In genomic region chr9:46647238-46647922, GRCm38 (mm10) we compare ENCODE assay signal across 12 mouse cellular contexts.
DNase-seq lines count a peak whose midpoint lies in the region; ATAC-seq and TF ChIP-seq lines count a peak whose summit lies in the region.
"Had no signal": no experiment of that assay in that cellular context is flagged by ENCODE, and none has a peak within 500 bp of the region (broad histone marks: within the 10 kb centered on the region; RNA-seq: fewer than 3 reads in every experiment).

No protein-coding gene starts in this region.

- H3K36me3 ChIP-seq in forebrain, embryonic 10.5 days (replicated peaks), result no peaks in the 10 kb centered on the region
- H3K36me3 ChIP-seq in hindbrain, embryonic 14.5 days (replicated peaks; ENCODE audit: control insufficient read depth, insufficient read depth), result no peaks in the 10 kb centered on the region
- H3K36me3 ChIP-seq in midbrain, postnatal 0 days (ENCODE audit: insufficient read depth, low read length), result no peaks in the 10 kb centered on the region
- no peaks in the 10 kb centered on the region for H3K36me3 ChIP-seq in kidney, embryonic 16.5 days (ENCODE audit: insufficient read depth, low read length)
- H3K36me3 ChIP-seq: stomach, embryonic 15.5 days had no signal

- no peak overlapping the region for H3K9ac ChIP-seq in hindbrain, embryonic 14.5 days
- H3K9ac ChIP-seq in midbrain, postnatal 0 days (replicated peaks; ENCODE audit: low read length, poor library complexity, severe bottlenecking), result no peak overlapping the region
- H3K9ac ChIP-seq in kidney, embryonic 16.5 days (replicated peaks; ENCODE audit: low read length), result no peak overlapping the region
- H3K9ac ChIP-seq: stomach, embryonic 15.5 days had no signal

- H3K9me3 ChIP-seq in forebrain, embryonic 10.5 days, result no peaks in the 10 kb centered on the region
- no peaks in the 10 kb centered on the region for H3K9me3 ChIP-seq in hindbrain, embryonic 14.5 days (ENCODE audit: control insufficient read depth, low read length)
- H3K9me3 ChIP-seq in midbrain, postnatal 0 days (ENCODE audit: low read length), result no peaks in the 10 kb centered on the region
- no peaks in the 10 kb centered on the region for H3K9me3 ChIP-seq in kidney, embryonic 16.5 days (ENCODE audit: low read length)
- H3K9me3 ChIP-seq: stomach, embryonic 15.5 days had no signal

- no peak overlapping the region for H3K4me2 ChIP-seq in hindbrain, embryonic 14.5 days (replicated peaks)
- H3K4me2 ChIP-seq in midbrain, postnatal 0 days (ENCODE audit: low read depth, low read length, poor library complexity, severe bottlenecking), result no peak overlapping the region
- H3K4me2 ChIP-seq in kidney, embryonic 16.5 days (replicated peaks; ENCODE audit: low read depth, low read length), result no peak overlapping the region
- H3K4me2 ChIP-seq: stomach, embryonic 15.5 days had no signal

- peak; percentile 6 for DNase-seq in left cerebral cortex, adult 11 months (ENCODE audit: low spot score)
- DNase-seq in left cerebral cortex, adult 9 months (ENCODE audit: low spot score in 2 of 2), result no peak
- DNase-seq in forebrain, embryonic 10.5 days (ENCODE audit: extremely low spot score, low spot score), result peak; percentile 17
- peak; percentile 54 for DNase-seq in hindbrain, embryonic 14.5 days (ENCODE audit: low spot score)
- peak; percentile 59 for DNase-seq in midbrain, postnatal 0 days (ENCODE audit: low spot score)
- no peak for DNase-seq in heart, adult 8-10 months (ENCODE audit: low spot score)
- no peak for DNase-seq in adrenal gland, postnatal 10 days
- DNase-seq: heart, postnatal 36 days; kidney, adult 9 months; lung, postnatal 36 days had no signal

- H3K27ac ChIP-seq in forebrain, embryonic 10.5 days, result no peak overlapping the region; the same call in 1 of the 2 replicates
- peak overlapping the region; percentile 43; the same call in 1 of the 2 replicates for H3K27ac ChIP-seq in hindbrain, embryonic 14.5 days
- no peak overlapping the region for H3K27ac ChIP-seq in midbrain, postnatal 0 days (ENCODE audit: low read depth, low read length)
- H3K27ac ChIP-seq in kidney, embryonic 16.5 days (ENCODE audit: low read length), result no peak overlapping the region
- H3K27ac ChIP-seq: stomach, embryonic 15.5 days had no signal

- no peaks in the 10 kb centered on the region for H3K27me3 ChIP-seq in forebrain, embryonic 10.5 days (ENCODE audit: poor library complexity, severe bottlenecking)
- H3K27me3 ChIP-seq in hindbrain, embryonic 14.5 days (ENCODE audit: control insufficient read depth, insufficient read depth, low read length), result no peaks in the 10 kb centered on the region
- 0 out of 2 replicates have a peak, but pooled peaks cover 4% of the 10 kb centered on the region for H3K27me3 ChIP-seq in midbrain, postnatal 0 days (ENCODE audit: insufficient read depth, low read length)
- H3K27me3 ChIP-seq in kidney, embryonic 16.5 days (ENCODE audit: insufficient read depth, low read length), result no peaks in the 10 kb centered on the region; the same call in 1 of the 2 replicates
- H3K27me3 ChIP-seq: stomach, embryonic 15.5 days had no signal

- no peak overlapping the region for H3K4me3 ChIP-seq in forebrain, embryonic 10.5 days
- H3K4me3 ChIP-seq in hindbrain, embryonic 14.5 days (replicated peaks; ENCODE audit: low read length), result no peak overlapping the region
- no peak overlapping the region for H3K4me3 ChIP-seq in midbrain, postnatal 0 days (ENCODE audit: low read depth, low read length)
- H3K4me3 ChIP-seq in kidney, embryonic 16.5 days (ENCODE audit: low read length), result no peak overlapping the region
- H3K4me3 ChIP-seq: stomach, embryonic 15.5 days had no signal

- no peak for TF ChIP-seq CTCF in midbrain, postnatal 0 days (IDR thresholded peaks at IDR 0.05)

- 27% methylated on average over 9 of the region's 9 CpGs for WGBS in forebrain, embryonic 10.5 days
- 24% methylated on average over 9 of the region's 9 CpGs for WGBS in hindbrain, embryonic 14.5 days
- WGBS in midbrain, postnatal 0 days, result 25% methylated on average over 9 of the region's 9 CpGs
- WGBS in kidney, embryonic 16.5 days, result 76% methylated on average over 9 of the region's 9 CpGs

- H3K4me1 ChIP-seq in forebrain, embryonic 10.5 days, result peaks cover 24% of the 10 kb centered on the region
- 0 out of 2 replicates have a peak, but pooled peaks cover 13% of the 10 kb centered on the region for H3K4me1 ChIP-seq in hindbrain, embryonic 14.5 days (replicated peaks; ENCODE audit: control insufficient read depth, insufficient read depth, low read length)
- peaks cover 9% of the 10 kb centered on the region; the same call in 1 of the 2 replicates for H3K4me1 ChIP-seq in midbrain, postnatal 0 days (ENCODE audit: insufficient read depth, low read length)
- no peaks in the 10 kb centered on the region for H3K4me1 ChIP-seq in kidney, embryonic 16.5 days (ENCODE audit: insufficient read depth, low read length)
- H3K4me1 ChIP-seq: stomach, embryonic 15.5 days had no signal

- 0 out of 2 replicates have a peak, but pooled peaks have one; percentile 21 for ATAC-seq in hindbrain, embryonic 14.5 days (ENCODE audit: low FRiP score)
- ATAC-seq in midbrain, postnatal 0 days (ENCODE audit: low FRiP score), result no peak
- ATAC-seq in kidney, embryonic 16.5 days (ENCODE audit: low FRiP score, low TSS enrichment), result no peak

Comparison
In these comparisons a context has a peak if more than half of its experiments do, and no peak if none do; other contexts are left out.
1. DNase-seq: peak in left cerebral cortex, adult 11 months (single experiment), forebrain, embryonic 10.5 days (single experiment), hindbrain, embryonic 14.5 days (single experiment) and midbrain, postnatal 0 days (single experiment); none in left cerebral cortex, adult 9 months (0 of 2), heart, adult 8-10 months (single experiment) and adrenal gland, postnatal 10 days (single experiment).